Mouse (Mus musculus) hindbrain, embryonic 13.5 days (tissue): ENCODE results near the gene Trim71. TPM values are rescaled to one million over a fixed set of nuclear protein-coding genes. Genes with fewer than 3 reads are reported as not detected.

ENCODE experiments used
- ATAC-seq: fragments of 200-750 bp; cut with Nextera tagmentation; 2 replicates; pipeline ENCODE4 v1.8.0; 2017; ENCODE audit warnings: moderate TSS enrichment; ENCODE audit not compliant: low FRiP score
- H3K27ac ChIP-seq: fragments of 300-500 bp; sonication (generic); 2 replicates; pipeline ENCODE4 v1.5.1; 2015; ENCODE audit warnings: inconsistent platforms, mild to moderate bottlenecking, moderate library complexity
- H3K27me3 ChIP-seq: fragments of 300-500 bp; sonication (generic); 2 replicates; pipeline ENCODE4 v1.6.1; 2015; ENCODE audit warnings: mild to moderate bottlenecking, inconsistent platforms
- H3K36me3 ChIP-seq: fragments of 300-500 bp; sonication (generic); 2 replicates; pipeline ENCODE4 v1.6.1; 2015; ENCODE audit warnings: mild to moderate bottlenecking, inconsistent platforms
- H3K4me1 ChIP-seq: fragments of 300-500 bp; sonication (generic); replicated peaks from 2 replicates; pipeline ENCODE4 v1.6.1; 2015; ENCODE audit warnings: inconsistent platforms
- H3K4me2 ChIP-seq: fragments of 300-500 bp; sonication (generic); 2 replicates; pipeline ENCODE4 v1.6.1; 2015; ENCODE audit warnings: inconsistent platforms, mild to moderate bottlenecking, moderate library complexity
- H3K4me3 ChIP-seq: fragments of 300-500 bp; sonication (generic); 2 replicates; pipeline ENCODE4 v1.5.1; 2015; ENCODE audit warnings: mild to moderate bottlenecking, inconsistent platforms
- H3K9ac ChIP-seq: fragments of 300-500 bp; sonication (generic); 2 replicates; pipeline ENCODE4 v1.6.1; 2015; ENCODE audit warnings: mild to moderate bottlenecking, inconsistent platforms
- H3K9me3 ChIP-seq: fragments of 300-500 bp; sonication (generic); 2 replicates; pipeline ENCODE4 v1.6.1; 2016; ENCODE audit warnings: inconsistent platforms
- WGBS: fragments of 180-500 bp; shearing (Covaris S2); methylation state at CpG from one replicate; pipeline ENCODE4 v1.1.7; 2015; 5-methylcytosine and 5-hydroxymethylcytosine counted together
- polyA plus RNA-seq: library from polyadenylated mRNA; unstranded; fragments of >200 nt; fragmentation: Nextera tagmentation; extraction: Ambion mirVana; gene quantifications from 2 replicates; pipeline ENCODE4 v1.2.1, GENCODE M21; 2015

Trim71 gene
- 0.50 and 0.53 TPM in 2 replicates for polyA plus RNA-seq

DNA sequence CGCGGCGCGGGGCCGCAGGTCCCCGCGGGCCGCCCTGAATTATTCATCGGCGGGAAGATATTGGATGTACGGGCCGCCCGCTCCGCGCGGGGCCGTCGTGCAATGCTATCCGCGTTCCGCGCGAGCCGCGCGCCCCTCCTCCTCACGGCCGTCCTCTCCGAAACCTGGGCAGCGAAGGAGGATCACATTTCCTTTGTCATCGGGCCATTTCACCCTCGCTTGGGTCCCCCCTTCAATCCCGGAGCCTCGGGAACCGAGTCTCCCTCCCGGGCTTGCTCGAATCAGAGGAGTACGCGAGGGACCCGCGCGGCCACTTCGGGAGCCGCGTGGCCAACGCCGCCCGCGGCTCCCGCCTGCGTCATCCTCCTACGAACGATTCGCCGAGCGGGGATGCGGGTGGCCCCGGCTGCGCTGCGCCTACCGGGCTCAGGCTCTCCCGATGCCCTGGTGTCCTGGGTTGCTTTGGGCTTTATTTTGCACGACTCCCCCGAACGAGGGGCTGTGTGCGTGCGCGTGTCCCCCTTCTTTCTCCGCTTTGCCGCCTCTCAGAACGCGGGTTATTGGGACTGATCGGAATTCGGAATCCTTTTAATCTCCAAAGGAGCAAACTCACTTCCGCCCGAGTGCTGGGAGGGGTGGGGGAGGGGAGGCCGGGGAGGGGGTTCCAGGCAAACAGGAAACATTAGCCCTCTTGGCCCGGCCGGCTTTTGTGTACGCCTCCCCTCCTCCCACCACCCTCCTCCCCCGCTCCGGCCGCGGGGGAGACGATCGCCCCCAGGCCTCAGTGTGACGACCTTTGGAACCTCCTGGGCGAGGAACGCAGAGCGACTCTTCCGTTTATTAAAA is at the start of gene Trim71:
Gene Trim71, minus strand, starts transcription at position 609 of the 846 bp plus-strand sequence.
- Histone ChIP-seq H3K27ac (peak within 1 kb of the TSS; percentile 83), H3K4me1 (peaks cover 49% of the 10 kb centered on the region), H3K9ac (peak within 1 kb of the TSS; percentile 82), H3K27me3 (peaks cover 43% of the 10 kb centered on the region), H3K36me3 (no peaks in the 10 kb centered on the region), H3K4me3 (peak within 1 kb of the TSS; percentile 65), H3K4me2 (peak within 1 kb of the TSS; percentile 82), H3K9me3 (no peaks in the 10 kb centered on the region)
- ATAC-seq: peak; percentile 65
- WGBS: 0% methylated on average over 87 of the region's 91 CpGs

DNA sequence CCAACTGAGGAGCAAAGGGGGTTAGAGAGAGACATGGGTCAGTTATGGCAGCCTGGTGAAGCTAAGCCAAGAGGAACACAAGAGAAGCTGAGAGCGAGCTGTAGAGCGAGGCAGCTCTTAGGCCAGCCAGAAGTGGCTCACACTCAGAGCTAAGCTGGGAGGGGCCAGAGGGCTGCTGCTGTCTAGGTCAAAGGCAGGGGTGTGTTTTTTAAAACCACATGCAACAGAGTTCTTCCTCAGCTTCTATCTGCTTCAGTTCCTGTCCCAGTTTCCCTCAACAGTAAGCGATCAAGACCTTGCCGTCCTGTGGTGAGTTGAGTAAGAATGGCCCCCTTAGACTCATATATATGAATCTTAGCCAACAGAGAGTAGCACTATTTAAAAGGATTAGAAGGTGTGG is 48.9 kb upstream of the Trim71 start:
- 93% methylated on average over 4 of the region's 4 CpGs for WGBS
- Histone ChIP-seq H3K4me3 (no peak overlapping the region), H3K4me2 (no peak overlapping the region), H3K9ac (no peak overlapping the region), H3K4me1 (no peaks in the 10 kb centered on the region), H3K27me3 (no peaks in the 10 kb centered on the region), H3K27ac (no peak overlapping the region), H3K36me3 (peaks cover 83% of the 10 kb centered on the region), H3K9me3 (no peaks in the 10 kb centered on the region)
- ATAC-seq: no peak

DNA sequence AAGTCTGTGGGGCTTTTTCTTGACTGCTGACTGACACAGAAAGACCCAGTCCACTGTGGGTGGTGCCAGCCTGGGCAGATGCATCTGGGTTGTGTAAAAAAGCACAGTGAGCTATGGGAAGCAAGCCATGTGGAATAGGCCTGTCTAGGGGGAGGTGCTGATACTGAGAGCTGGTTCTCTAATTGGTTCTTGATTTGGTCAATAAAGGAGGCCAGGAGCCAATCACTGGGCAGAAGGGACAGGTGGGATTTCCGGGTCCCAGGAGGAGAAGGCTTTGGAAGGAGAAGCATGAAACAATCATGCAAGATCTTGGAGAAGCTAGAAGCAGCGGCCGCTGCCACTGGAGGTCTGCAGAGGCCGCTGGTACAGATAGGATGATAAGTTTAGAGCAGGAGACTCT is 48.4 kb upstream of the Trim71 start:
- H3K27ac ChIP-seq: no peak overlapping the region
- no peaks in the 10 kb centered on the region for H3K4me1 ChIP-seq
- no peak overlapping the region for H3K9ac ChIP-seq
- 91% methylated on average over 4 of the region's 4 CpGs for WGBS
- H3K36me3 ChIP-seq: peaks cover 83% of the 10 kb centered on the region
- H3K27me3 ChIP-seq: no peaks in the 10 kb centered on the region
- no peaks in the 10 kb centered on the region for H3K9me3 ChIP-seq
- no peak for ATAC-seq
- no peak overlapping the region for H3K4me2 ChIP-seq
- no peak overlapping the region for H3K4me3 ChIP-seq

DNA sequence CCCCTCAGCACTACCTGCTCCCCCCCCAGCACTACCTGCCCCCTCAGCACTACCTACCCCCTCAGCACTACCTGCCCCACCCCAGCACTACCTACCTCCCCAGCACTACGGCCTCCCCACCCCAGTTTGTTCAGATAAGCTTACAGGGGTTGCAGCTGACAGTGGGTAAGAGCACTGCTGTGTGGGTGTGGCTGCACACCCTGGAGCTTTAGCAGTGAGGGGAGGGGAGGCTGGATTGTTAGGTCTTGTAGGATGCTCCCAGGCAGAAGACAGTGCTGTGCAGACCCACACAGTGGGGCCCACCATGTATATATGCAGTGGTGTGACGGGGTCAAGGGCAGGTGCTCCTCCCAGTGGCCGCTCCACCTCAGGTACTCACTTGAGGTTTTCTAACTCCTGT is 46.1 kb upstream of the Trim71 start:
- no peak overlapping the region for H3K4me3 ChIP-seq
- no peak for ATAC-seq
- no peaks in the 10 kb centered on the region for H3K9me3 ChIP-seq
- H3K4me1 ChIP-seq: no peaks in the 10 kb centered on the region
- H3K9ac ChIP-seq: no peak overlapping the region
- H3K4me2 ChIP-seq: no peak overlapping the region
- WGBS: 98% methylated on average over 3 of the region's 3 CpGs
- H3K36me3 ChIP-seq: peaks cover 83% of the 10 kb centered on the region
- no peak overlapping the region for H3K27ac ChIP-seq
- no peaks in the 10 kb centered on the region for H3K27me3 ChIP-seq

DNA sequence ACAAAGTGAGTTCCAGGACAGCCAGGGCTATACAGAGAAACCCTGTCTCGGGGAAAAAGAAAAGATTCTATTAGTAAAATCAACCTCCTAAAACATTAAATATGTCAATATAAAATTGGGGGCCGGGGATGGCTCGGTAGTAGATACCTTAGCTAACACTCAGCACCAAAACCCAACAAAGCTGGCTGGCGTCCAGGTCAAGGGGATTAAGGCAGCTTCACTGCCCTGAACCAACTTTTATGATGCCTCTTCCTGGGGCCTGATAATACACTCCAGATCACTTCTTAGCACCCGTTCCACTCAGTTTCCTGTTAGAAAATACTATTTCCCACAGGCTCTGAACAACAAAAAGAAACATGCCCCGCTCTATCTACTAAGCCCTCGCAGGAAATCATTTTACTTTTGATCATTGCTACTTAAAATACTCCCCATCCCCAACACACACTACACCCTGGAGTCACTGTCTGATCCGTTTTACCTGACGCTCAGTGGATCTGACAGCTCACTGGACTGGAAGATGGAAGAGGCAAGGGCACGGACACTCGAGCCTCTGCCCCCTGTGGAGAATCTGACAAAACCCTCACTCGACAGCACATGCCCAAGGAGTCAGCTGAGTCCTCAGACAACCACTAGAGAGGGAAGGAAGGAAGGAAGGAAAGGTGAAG is 39.8 kb upstream of the Trim71 start:
- Histone ChIP-seq H3K9ac (no peak overlapping the region), H3K4me1 (no peaks in the 10 kb centered on the region), H3K27me3 (no peaks in the 10 kb centered on the region), H3K36me3 (peaks cover 69% of the 10 kb centered on the region), H3K9me3 (no peaks in the 10 kb centered on the region), H3K4me3 (no peak overlapping the region), H3K4me2 (no peak overlapping the region), H3K27ac (no peak overlapping the region)
- WGBS: 65% methylated on average over 12 of the region's 12 CpGs
- no peak for ATAC-seq

DNA sequence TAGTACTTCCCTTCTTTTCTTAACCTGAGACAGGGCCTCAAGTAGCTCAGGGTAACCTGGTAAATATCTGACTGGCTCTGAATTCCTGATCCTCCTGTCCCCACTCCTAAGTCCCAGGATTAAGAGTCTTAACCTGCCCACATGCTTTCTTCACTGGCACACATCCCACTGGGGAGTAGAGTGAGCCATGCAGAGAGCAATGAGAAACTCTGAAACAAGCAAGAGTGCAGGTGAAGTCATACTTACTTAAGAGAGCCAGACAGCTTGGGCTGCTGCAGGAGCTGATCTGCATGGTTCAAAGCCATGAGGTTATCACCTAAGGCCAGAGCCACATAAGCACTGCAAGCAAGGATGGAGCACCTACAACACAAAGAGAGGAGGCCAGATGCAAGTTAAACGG is 36.9 kb upstream of the Trim71 start:
- H3K9me3 ChIP-seq: no peaks in the 10 kb centered on the region
- no peak overlapping the region for H3K4me2 ChIP-seq
- no peak overlapping the region for H3K9ac ChIP-seq
- WGBS: 60% methylated on average over 1 of the region's 1 CpGs
- H3K27me3 ChIP-seq: no peaks in the 10 kb centered on the region
- peaks cover 72% of the 10 kb centered on the region for H3K36me3 ChIP-seq
- no peak overlapping the region for H3K4me3 ChIP-seq
- no peak overlapping the region for H3K27ac ChIP-seq
- no peaks in the 10 kb centered on the region for H3K4me1 ChIP-seq
- no peak for ATAC-seq

DNA sequence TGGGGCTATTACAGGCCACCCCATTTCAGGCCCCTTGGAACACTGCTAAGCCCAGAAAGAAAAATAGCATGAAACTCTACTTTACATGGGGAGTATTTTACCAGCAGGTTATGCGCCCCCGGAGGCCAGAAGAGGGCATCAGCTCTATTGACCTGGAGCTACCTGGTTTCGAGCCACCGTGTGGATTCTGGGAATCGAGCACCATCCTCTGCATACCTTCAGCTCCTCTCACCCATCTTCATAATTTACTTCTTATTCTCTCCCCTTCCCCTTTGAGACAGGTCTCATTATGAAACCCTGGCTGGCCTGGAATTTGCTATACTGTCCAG is 20.8 kb upstream of the Trim71 start:
- Histone ChIP-seq H3K4me3 (no peak overlapping the region), H3K4me2 (no peak overlapping the region), H3K27me3 (0 out of 2 replicates have a peak, but pooled peaks cover 3% of the 10 kb centered on the region), H3K36me3 (peaks cover 41% of the 10 kb centered on the region), H3K9ac (no peak overlapping the region), H3K9me3 (no peaks in the 10 kb centered on the region), H3K4me1 (peaks cover 13% of the 10 kb centered on the region), H3K27ac (no peak overlapping the region)
- 31% methylated on average over 5 of the region's 5 CpGs for WGBS
- ATAC-seq: no peak

DNA sequence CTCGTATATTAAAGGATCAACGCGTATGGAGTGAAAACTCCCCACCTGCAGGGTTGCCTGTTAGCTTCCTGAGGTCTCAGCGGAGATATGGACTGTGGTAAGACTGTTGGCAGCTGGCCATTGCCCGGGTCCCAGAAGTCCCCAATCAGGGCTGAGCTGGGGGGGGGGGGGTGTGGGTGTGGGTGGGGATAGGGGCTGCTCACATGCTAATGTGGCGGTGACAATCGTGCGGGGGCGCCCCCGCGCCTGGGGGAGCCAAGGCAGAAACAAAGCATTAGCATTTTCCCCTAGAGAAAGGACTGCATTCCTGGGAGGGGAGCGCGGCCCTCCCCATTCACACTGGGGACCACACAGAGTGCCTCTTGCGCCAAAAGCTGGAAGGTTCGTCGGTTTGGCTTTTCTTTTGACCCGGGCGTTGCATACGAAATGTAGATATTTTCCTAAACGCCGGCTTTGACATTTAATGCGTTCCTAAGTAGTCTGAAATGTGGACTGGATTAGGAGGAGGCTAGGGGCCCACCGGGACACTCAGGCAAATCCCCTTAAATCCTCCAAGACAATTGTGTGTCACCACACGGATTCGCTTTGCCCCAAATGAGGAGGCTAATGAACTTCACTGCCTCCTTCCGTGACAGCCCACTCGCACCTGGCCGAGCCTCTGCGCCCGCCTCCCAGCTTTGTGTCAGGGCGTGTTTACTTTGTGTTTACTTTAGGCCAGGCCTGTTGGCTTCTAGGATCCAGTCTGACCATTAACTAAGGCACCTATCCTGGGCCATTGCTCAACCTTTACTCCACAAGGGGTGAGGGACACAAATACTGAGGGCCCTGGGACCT is 20.2 kb upstream of the Trim71 start:
- H3K27me3 ChIP-seq: 0 out of 2 replicates have a peak, but pooled peaks cover 3% of the 10 kb centered on the region
- peak; percentile 81 for ATAC-seq
- peak overlapping the region; percentile 48 for H3K4me2 ChIP-seq
- 0 out of 2 replicates have a peak overlapping the region, but pooled peaks have one; percentile 35 for H3K27ac ChIP-seq
- peaks cover 35% of the 10 kb centered on the region for H3K36me3 ChIP-seq
- H3K9me3 ChIP-seq: no peaks in the 10 kb centered on the region
- H3K4me3 ChIP-seq: peak overlapping the region; percentile 20
- H3K4me1 ChIP-seq: peaks cover 13% of the 10 kb centered on the region
- WGBS: 3% methylated on average over 31 of the region's 31 CpGs
- no peak overlapping the region for H3K9ac ChIP-seq

DNA sequence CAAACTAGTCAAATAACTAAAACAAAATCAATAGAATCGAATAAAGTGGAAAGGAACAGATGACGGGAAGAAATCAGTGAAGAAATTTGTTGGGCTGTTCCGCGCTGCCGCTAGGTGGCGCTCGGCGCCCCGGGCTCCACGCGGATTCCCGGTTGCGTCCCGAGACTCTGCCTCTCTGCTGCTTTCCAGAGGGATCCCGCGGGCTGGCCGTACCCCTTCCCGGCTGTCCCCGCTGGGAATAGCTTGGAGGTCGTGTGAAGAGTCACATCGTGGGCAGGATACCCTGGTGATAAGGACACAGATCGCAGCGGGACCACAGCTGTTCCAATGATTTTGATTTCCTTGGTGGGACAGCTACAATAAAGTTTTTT is 19.6 kb upstream of the Trim71 start:
- Histone ChIP-seq H3K27ac (no peak overlapping the region), H3K27me3 (0 out of 2 replicates have a peak, but pooled peaks cover 3% of the 10 kb centered on the region), H3K9ac (no peak overlapping the region), H3K4me2 (peak overlapping the region; percentile 48), H3K9me3 (no peaks in the 10 kb centered on the region), H3K36me3 (peaks cover 29% of the 10 kb centered on the region), H3K4me3 (peak overlapping the region; percentile 20), H3K4me1 (peaks cover 13% of the 10 kb centered on the region)
- ATAC-seq: peak; percentile 70
- 2% methylated on average over 23 of the region's 23 CpGs for WGBS

DNA sequence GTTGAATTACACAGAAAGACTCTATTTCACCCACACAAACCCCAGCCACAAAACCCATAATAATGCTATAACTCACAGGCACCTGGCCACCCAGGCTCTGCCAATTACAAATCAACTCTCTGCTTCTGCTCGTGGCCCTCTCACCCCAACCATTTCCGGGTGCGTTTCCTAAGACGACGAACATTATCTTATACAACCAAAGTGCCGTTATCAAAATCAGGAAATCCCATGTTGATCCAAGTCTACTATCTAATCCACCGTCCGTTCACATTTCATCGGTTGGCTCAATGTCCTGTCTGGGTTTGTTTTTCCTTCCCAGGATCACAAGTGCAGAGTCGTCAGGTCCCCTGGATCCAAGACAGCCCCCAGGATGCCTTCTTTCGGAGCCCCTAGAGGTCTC is 14.5 kb upstream of the Trim71 start:
- Histone ChIP-seq H3K36me3 (no peaks in the 10 kb centered on the region), H3K4me2 (no peak overlapping the region), H3K9ac (no peak overlapping the region), H3K9me3 (no peaks in the 10 kb centered on the region), H3K27ac (no peak overlapping the region), H3K27me3 (no peaks in the 10 kb centered on the region), H3K4me1 (no peaks in the 10 kb centered on the region), H3K4me3 (no peak overlapping the region)
- ATAC-seq: no peak
- WGBS: 86% methylated on average over 11 of the region's 11 CpGs

DNA sequence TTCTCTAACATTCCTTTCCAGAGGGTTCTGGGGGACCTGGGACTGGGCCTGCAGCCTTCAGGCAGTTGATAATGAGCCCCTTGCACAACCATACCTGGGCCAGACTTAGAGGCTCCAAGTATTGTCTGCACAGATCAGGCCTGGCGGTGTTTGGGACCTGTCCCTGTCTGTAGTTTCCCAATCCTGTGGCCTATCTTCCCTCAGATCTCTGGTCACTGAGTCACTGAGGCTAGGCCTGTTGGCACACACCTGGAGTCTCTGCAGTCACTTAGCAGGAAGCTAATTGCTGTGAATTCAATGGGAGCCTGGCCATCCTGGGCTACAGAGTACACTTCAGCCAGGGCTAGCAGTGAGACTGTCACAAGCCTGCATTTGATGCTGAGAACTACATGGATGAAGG is 11.8 kb upstream of the Trim71 start:
- WGBS: 92% methylated on average over 1 of the region's 1 CpGs
- H3K9ac ChIP-seq: no peak overlapping the region
- no peaks in the 10 kb centered on the region for H3K36me3 ChIP-seq
- H3K4me2 ChIP-seq: no peak overlapping the region
- no peak overlapping the region for H3K4me3 ChIP-seq
- no peaks in the 10 kb centered on the region for H3K4me1 ChIP-seq
- H3K27me3 ChIP-seq: no peaks in the 10 kb centered on the region
- no peaks in the 10 kb centered on the region for H3K9me3 ChIP-seq
- no peak overlapping the region for H3K27ac ChIP-seq
- ATAC-seq: no peak

DNA sequence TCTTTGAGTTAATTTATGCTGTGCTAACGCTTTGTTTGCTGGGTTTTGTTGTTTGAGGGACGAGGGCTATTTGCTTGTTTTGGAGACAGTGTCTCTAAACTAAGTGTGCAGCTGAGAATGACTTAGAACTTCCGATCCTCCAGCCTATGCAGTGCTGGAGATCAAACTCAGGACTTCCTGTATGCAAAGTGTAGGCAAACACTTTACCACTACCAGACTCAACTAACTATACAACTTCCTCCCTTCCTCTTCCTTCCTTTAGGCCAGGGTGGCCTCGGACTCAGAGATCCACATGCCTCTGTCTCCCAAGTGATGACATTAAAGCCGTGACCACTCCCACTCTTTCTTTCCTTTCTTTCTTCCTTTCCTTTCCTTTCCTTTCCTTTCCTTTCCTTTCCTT is 9.4 kb upstream of the Trim71 start:
- Histone ChIP-seq H3K4me3 (no peak overlapping the region), H3K4me1 (no peaks in the 10 kb centered on the region), H3K9ac (no peak overlapping the region), H3K27ac (no peak overlapping the region), H3K9me3 (no peaks in the 10 kb centered on the region), H3K36me3 (no peaks in the 10 kb centered on the region), H3K4me2 (no peak overlapping the region), H3K27me3 (no peaks in the 10 kb centered on the region)
- ATAC-seq: no peak
- WGBS: 71% methylated on average over 5 of the region's 5 CpGs
